ENCODE assay signal across 26 mouse cellular contexts in genomic region chr1:40058013-40058412, GRCm38 (mm10). TPM values are rescaled to one million over a fixed set of nuclear protein-coding genes. Genes with fewer than 3 reads are reported as not detected.
DNase-seq lines count a peak whose midpoint lies in the region; ATAC-seq and TF ChIP-seq lines count a peak whose summit lies in the region.
"Had no signal": no experiment of that assay in that cellular context is flagged by ENCODE, and none has a peak within 500 bp of the region (broad histone marks: within the 10 kb centered on the region; RNA-seq: fewer than 3 reads in every experiment).

No protein-coding gene starts in this region.

- H3K9me3 ChIP-seq in heart, embryonic 11.5 days (replicated peaks; ENCODE audit: control insufficient read depth, low read length) = no peaks in the 10 kb centered on the region
- no peaks in the 10 kb centered on the region for H3K9me3 ChIP-seq in liver, postnatal 0 days (ENCODE audit: low read length)
- H3K9me3 ChIP-seq in liver, embryonic 11.5 days (ENCODE audit: control insufficient read depth, low read length) = no peaks in the 10 kb centered on the region
- H3K9me3 ChIP-seq: embryonic facial prominence, embryonic 10.5 days; embryonic facial prominence, embryonic 13.5 days; forebrain, embryonic 12.5 days; forebrain, embryonic 15.5 days; G1E; heart, embryonic 13.5 days; hindbrain, embryonic 13.5 days had no signal

- H3K4me3 ChIP-seq in heart, embryonic 11.5 days (ENCODE audit: low read depth, low read length) = no peak overlapping the region
- no peak overlapping the region for H3K4me3 ChIP-seq in liver, postnatal 0 days (ENCODE audit: low read depth, low read length)
- H3K4me3 ChIP-seq in liver, embryonic 11.5 days (ENCODE audit: low read depth, low read length) = no peak overlapping the region
- H3K4me3 ChIP-seq: embryonic facial prominence, embryonic 10.5 days; embryonic facial prominence, embryonic 13.5 days; erythroblast, embryonic 14.5 days; forebrain, embryonic 12.5 days; forebrain, embryonic 15.5 days; heart, embryonic 13.5 days; hindbrain, embryonic 13.5 days had no signal

- WGBS in heart, embryonic 11.5 days (ENCODE audit: insufficient replicate concordance) = 58% methylated on average over 11 of the region's 11 CpGs
- 48% methylated on average over 11 of the region's 11 CpGs for WGBS in liver, postnatal 0 days (ENCODE audit: insufficient replicate concordance)
- 56% methylated on average over 11 of the region's 11 CpGs for WGBS in liver, embryonic 11.5 days

- no peak overlapping the region for H3K27ac ChIP-seq in heart, embryonic 11.5 days (ENCODE audit: low read depth, low read length)
- peak overlapping the region; percentile 22; the same call in 1 of the 2 replicates for H3K27ac ChIP-seq in liver, postnatal 0 days (ENCODE audit: low read depth)
- no peak overlapping the region for H3K27ac ChIP-seq in liver, embryonic 11.5 days (ENCODE audit: low read depth, low read length)
- H3K27ac ChIP-seq: embryonic facial prominence, embryonic 10.5 days; embryonic facial prominence, embryonic 13.5 days; forebrain, embryonic 12.5 days; forebrain, embryonic 15.5 days; heart, embryonic 13.5 days; hindbrain, embryonic 13.5 days had no signal

- no peak for TF ChIP-seq CTCF in liver, postnatal 0 days (IDR thresholded peaks at IDR 0.05; ENCODE audit: low read depth)

- no peaks in the 10 kb centered on the region for H3K27me3 ChIP-seq in heart, embryonic 11.5 days (ENCODE audit: control insufficient read depth, insufficient read depth, low read length)
- no peaks in the 10 kb centered on the region for H3K27me3 ChIP-seq in liver, postnatal 0 days (ENCODE audit: insufficient read depth, low read length)
- H3K27me3 ChIP-seq in liver, embryonic 11.5 days (replicated peaks; ENCODE audit: control insufficient read depth, insufficient read depth, low read length) = no peaks in the 10 kb centered on the region
- H3K27me3 ChIP-seq: embryonic facial prominence, embryonic 13.5 days; forebrain, embryonic 12.5 days; forebrain, embryonic 15.5 days; heart, embryonic 13.5 days; hindbrain, embryonic 13.5 days had no signal

- TF ChIP-seq EP300 in liver, postnatal 0 days (IDR thresholded peaks at IDR 0.05; ENCODE audit: low read depth) = no peak

- H3K4me1 ChIP-seq in heart, embryonic 11.5 days (ENCODE audit: control insufficient read depth, insufficient read depth, low read length) = no peaks in the 10 kb centered on the region; the same call in 1 of the 2 replicates
- H3K4me1 ChIP-seq in liver, postnatal 0 days (ENCODE audit: insufficient read depth) = peaks cover 19% of the 10 kb centered on the region
- H3K4me1 ChIP-seq in liver, embryonic 11.5 days (replicated peaks; ENCODE audit: control insufficient read depth, insufficient read depth, low read length) = peaks cover 9% of the 10 kb centered on the region
- H3K4me1 ChIP-seq: forebrain, embryonic 12.5 days; forebrain, embryonic 15.5 days; hindbrain, embryonic 13.5 days had no signal

- no peak overlapping the region for H3K9ac ChIP-seq in heart, embryonic 11.5 days (ENCODE audit: low read depth, low read length)
- no peak overlapping the region for H3K9ac ChIP-seq in liver, postnatal 0 days (replicated peaks)
- H3K9ac ChIP-seq in liver, embryonic 11.5 days (ENCODE audit: low read depth, low read length) = no peak overlapping the region
- H3K9ac ChIP-seq: embryonic facial prominence, embryonic 13.5 days; forebrain, embryonic 12.5 days; forebrain, embryonic 15.5 days; heart, embryonic 13.5 days; hindbrain, embryonic 13.5 days had no signal

- no peak overlapping the region for H3K4me2 ChIP-seq in heart, embryonic 11.5 days
- H3K4me2 ChIP-seq in liver, postnatal 0 days (ENCODE audit: low read depth, low read length) = peak overlapping the region; percentile 18; the same call in 1 of the 2 replicates
- no peak overlapping the region for H3K4me2 ChIP-seq in liver, embryonic 11.5 days
- H3K4me2 ChIP-seq: embryonic facial prominence, embryonic 13.5 days; forebrain, embryonic 12.5 days; forebrain, embryonic 15.5 days; heart, embryonic 13.5 days; hindbrain, embryonic 13.5 days had no signal

- no peaks in the 10 kb centered on the region for H3K36me3 ChIP-seq in heart, embryonic 11.5 days (ENCODE audit: control insufficient read depth, insufficient read depth, low read length)
- H3K36me3 ChIP-seq in liver, postnatal 0 days (replicated peaks; ENCODE audit: insufficient read depth, low read length) = no peaks in the 10 kb centered on the region
- no peaks in the 10 kb centered on the region for H3K36me3 ChIP-seq in liver, embryonic 11.5 days (ENCODE audit: control insufficient read depth, insufficient read depth, low read length)
- H3K36me3 ChIP-seq: embryonic facial prominence, embryonic 10.5 days; embryonic facial prominence, embryonic 13.5 days; forebrain, embryonic 12.5 days; forebrain, embryonic 15.5 days; G1E; heart, embryonic 13.5 days; hindbrain, embryonic 13.5 days had no signal

- 0 out of 2 replicates have a peak, but pooled peaks have one; percentile 17 for ATAC-seq in heart, embryonic 11.5 days (replicated peaks; ENCODE audit: insufficient number of reproducible peaks, low FRiP score, low TSS enrichment)
- ATAC-seq in liver, postnatal 0 days = peak; percentile 57
- no peak for ATAC-seq in liver, embryonic 11.5 days (replicated peaks; ENCODE audit: low FRiP score)
- ATAC-seq: forebrain, embryonic 15.5 days; hindbrain, embryonic 16.5 days; inflammation-experienced regulatory T-cells, adult 6 months; intestine, embryonic 16.5 days; Patski had no signal

- no peak for DNase-seq in heart, adult 8-10 months (ENCODE audit: low spot score)
- no peak for DNase-seq in liver, postnatal 0 days
- DNase-seq in liver, embryonic 11.5 days (ENCODE audit: low spot score) = no peak
- DNase-seq in induced T-regulatory cell, adult 2 months (ENCODE audit: low read depth) = peak; percentile 38
- DNase-seq in urinary bladder, postnatal 14 days (ENCODE audit: low spot score) = no peak
- DNase-seq: B cell, adult 2 months; cerebellum, adult 11-12 months; cerebellum, adult 8-10 months; cerebellum, postnatal 36 days; embryo, embryonic 11 days; gastrocnemius, postnatal 25 days; heart, postnatal 14 days; heart, postnatal 4 days had no signal

RNA-seq across cellular contexts. Expression of gene Il1r2, which starts 15.9 kb away (rescaled TPM):
- polyA plus RNA-seq in heart, embryonic 11.5 days (2014; fragmentation: Nextera tagmentation; extraction: Ambion mirVana) = 0.14 and 0.97 TPM in 2 replicates
- total RNA-seq in heart, adult 8-10 months (2022) = not detected
- 2.7 and 3.4 TPM in 2 replicates for polyA plus RNA-seq in liver, postnatal 0 days (2015; fragmentation: Nextera tagmentation; extraction: Ambion mirVana)
- 0.38 and 0.53 TPM in 2 replicates for polyA plus RNA-seq in liver, embryonic 11.5 days (2014; fragmentation: Nextera tagmentation; extraction: Ambion mirVana)
- total RNA-seq: heart, postnatal 4 days had no signal
- polyA plus RNA-seq: erythroblast, embryonic 14.5 days; G1E had no signal
